Mouse (Mus musculus) intestine, embryonic 16.5 days (tissue): ENCODE data around the gene Efna4. TPM values are rescaled to one million over a fixed set of nuclear protein-coding genes. Genes with fewer than 3 reads are reported as not detected.
A peak's percentile ranks its signal among the peaks of the same experiment; 100 is the strongest.

Experiments
- ATAC-seq: fragments of 200-750 bp; cut with Nextera tagmentation; 2 replicates; pipeline ENCODE4 v1.8.0; 2017; ENCODE audit warnings: moderate TSS enrichment, moderate library complexity
- H3K27ac ChIP-seq: fragments of 300-500 bp; sonication (generic); 2 replicates; pipeline ENCODE4 v1.5.1; 2014; ENCODE audit warnings: mild to moderate bottlenecking, low read length
- H3K27me3 ChIP-seq: fragments of 300-500 bp; sonication (generic); replicated peaks from 2 replicates; pipeline ENCODE4 v1.6.1; 2014; ENCODE audit warnings: low read length, control low read depth, mixed read lengths; ENCODE audit not compliant: control insufficient read depth, insufficient read depth
- H3K36me3 ChIP-seq: fragments of 300-500 bp; sonication (generic); 2 replicates; pipeline ENCODE4 v1.6.1; 2014; ENCODE audit warnings: low read length, control low read depth; ENCODE audit not compliant: control insufficient read depth, insufficient read depth
- H3K4me1 ChIP-seq: fragments of 300-500 bp; sonication (generic); 2 replicates; pipeline ENCODE4 v1.6.1; 2014; ENCODE audit warnings: low read length, control low read depth, mixed read lengths; ENCODE audit not compliant: control insufficient read depth, insufficient read depth
- H3K4me2 ChIP-seq: fragments of 300-500 bp; sonication (generic); 2 replicates; pipeline ENCODE4 v1.6.1; 2014; ENCODE audit warnings: low read depth, low read length, control low read depth
- H3K4me3 ChIP-seq: fragments of 300-500 bp; sonication (generic); 2 replicates; pipeline ENCODE4 v1.5.1; 2014; ENCODE audit warnings: mild to moderate bottlenecking, low read length
- H3K9ac ChIP-seq: fragments of 300-500 bp; sonication (generic); 2 replicates; pipeline ENCODE4 v1.6.1; 2014; ENCODE audit warnings: low read depth, low read length
- H3K9me3 ChIP-seq: fragments of 300-500 bp; sonication (generic); 2 replicates; pipeline ENCODE4 v1.6.1; 2016; ENCODE audit warnings: low read length, control low read depth; ENCODE audit not compliant: control insufficient read depth
- WGBS: fragments of 180-500 bp; shearing (Covaris S2); extraction: QIAGEN DNeasy Blood & Tissue Kit; methylation state at CpG from one replicate; pipeline ENCODE4 v1.1.7; 2014; 5-methylcytosine and 5-hydroxymethylcytosine counted together
- polyA plus RNA-seq: library from polyadenylated mRNA; unstranded; fragments of >200 nt; fragmentation: Nextera tagmentation; extraction: Ambion mirVana; gene quantifications from 2 replicates; pipeline ENCODE4 v1.2.1, GENCODE M21; 2015

Efna4 gene
- polyA plus RNA-seq: 12.1 and 14.1 TPM in 2 replicates

- WGBS: under 1% methylated on average over 44 of the region's 44 CpGs
- H3K27me3 ChIP-seq: no peaks in the 10 kb centered on the region
- peak within 1 kb of the TSS; percentile 83 for H3K4me2 ChIP-seq
- H3K9me3 ChIP-seq: no peaks in the 10 kb centered on the region
- ATAC-seq: peak; percentile 80
- peaks cover 9% of the 10 kb centered on the region; the same call in 1 of the 2 replicates for H3K36me3 ChIP-seq
- peak within 1 kb of the TSS; percentile 92 for H3K9ac ChIP-seq
- H3K27ac ChIP-seq: peak within 1 kb of the TSS; percentile 91
- peak within 1 kb of the TSS; percentile 85 for H3K4me3 ChIP-seq
- H3K4me1 ChIP-seq: peaks cover 40% of the 10 kb centered on the region
Observed at GRCm38 (mm10) chr3:89337721-89338578, at the start of gene Efna4. Efna4 (minus strand) TSS chr3:89338028.

DNA sequence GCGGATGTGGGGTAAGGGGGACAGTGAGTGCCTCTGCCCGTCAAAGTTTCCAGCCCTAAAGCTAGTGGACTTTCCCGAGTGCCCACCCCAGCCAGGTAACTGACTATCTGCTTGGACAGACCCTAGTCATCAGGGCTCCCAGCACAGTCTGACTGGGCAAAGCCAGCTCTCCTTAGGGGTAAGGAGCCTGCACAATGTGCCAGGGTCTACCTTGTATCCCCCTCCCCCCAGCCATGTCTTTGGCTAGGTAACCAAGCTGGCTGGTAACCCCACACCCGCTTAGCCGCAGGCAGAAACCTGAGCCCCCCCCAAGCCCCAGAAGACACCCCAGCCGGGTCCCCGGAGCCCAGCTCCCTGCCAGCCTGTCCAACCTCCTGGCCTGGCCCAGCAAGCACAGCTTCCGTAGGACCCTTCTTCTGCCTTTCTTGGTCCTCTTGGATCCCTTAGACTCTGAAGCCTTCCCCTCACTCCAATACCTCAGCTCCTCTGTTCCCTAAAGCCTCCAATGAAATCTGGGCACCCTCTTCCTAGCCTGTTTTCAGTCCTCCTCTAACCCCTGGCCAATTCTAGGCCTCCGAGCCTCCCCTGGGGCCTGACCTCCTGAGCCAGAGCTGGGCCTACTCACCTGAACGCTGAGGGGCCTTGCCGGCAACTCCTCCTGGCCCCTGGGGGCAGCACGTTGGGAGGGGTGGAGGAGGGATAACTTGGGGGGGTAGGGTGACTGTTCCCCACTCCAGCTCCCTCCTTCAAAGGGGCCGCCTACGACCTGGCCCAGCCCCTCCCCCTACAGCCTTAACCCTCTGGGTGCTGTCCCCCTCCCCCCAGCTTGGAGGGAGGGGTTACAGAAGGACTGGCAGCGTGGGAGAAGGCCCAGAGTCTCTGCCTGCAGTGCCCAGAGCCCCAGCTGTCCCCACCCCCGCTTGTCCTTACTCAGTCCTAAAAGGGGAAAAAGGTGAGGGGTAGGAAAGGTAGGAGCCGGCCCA is 48.9 kb upstream of the Efna4 start:
- 0 out of 2 replicates have a peak, but pooled peaks cover 2% of the 10 kb centered on the region for H3K36me3 ChIP-seq
- peak overlapping the region; percentile 90 for H3K27ac ChIP-seq
- peak overlapping the region; percentile 59 for H3K4me2 ChIP-seq
- ATAC-seq: no peak
- H3K4me1 ChIP-seq: peaks cover 61% of the 10 kb centered on the region
- 54% methylated on average over 17 of the region's 17 CpGs for WGBS
- H3K4me3 ChIP-seq: peak overlapping the region; percentile 38
- H3K9me3 ChIP-seq: no peaks in the 10 kb centered on the region
- H3K9ac ChIP-seq: peak overlapping the region; percentile 57
- no peaks in the 10 kb centered on the region for H3K27me3 ChIP-seq

- Histone ChIP-seq H3K4me2 (no peak overlapping the region), H3K36me3 (peaks cover 4% of the 10 kb centered on the region; the same call in 1 of the 2 replicates), H3K4me3 (no peak overlapping the region), H3K9me3 (no peaks in the 10 kb centered on the region), H3K27me3 (no peaks in the 10 kb centered on the region), H3K27ac (no peak overlapping the region), H3K4me1 (peaks cover 49% of the 10 kb centered on the region), H3K9ac (peak overlapping the region; percentile 42; the same call in 1 of the 2 replicates)
- WGBS: 57% methylated on average over 11 of the region's 11 CpGs
- no peak for ATAC-seq
Observed at GRCm38 (mm10) chr3:89385451-89385850, 47.6 kb upstream of the Efna4 start.

- Histone ChIP-seq H3K4me3 (no peak overlapping the region), H3K27ac (no peak overlapping the region; the same call in 1 of the 2 replicates), H3K36me3 (peaks cover 4% of the 10 kb centered on the region; the same call in 1 of the 2 replicates), H3K9me3 (no peaks in the 10 kb centered on the region), H3K4me2 (no peak overlapping the region), H3K4me1 (peaks cover 41% of the 10 kb centered on the region), H3K27me3 (no peaks in the 10 kb centered on the region), H3K9ac (0 out of 2 replicates have a peak overlapping the region, but pooled peaks have one; percentile 22)
- 70% methylated on average over 12 of the region's 12 CpGs for WGBS
- ATAC-seq: no peak
Observed at GRCm38 (mm10) chr3:89384331-89385076, 46.7 kb upstream of the Efna4 start.

DNA sequence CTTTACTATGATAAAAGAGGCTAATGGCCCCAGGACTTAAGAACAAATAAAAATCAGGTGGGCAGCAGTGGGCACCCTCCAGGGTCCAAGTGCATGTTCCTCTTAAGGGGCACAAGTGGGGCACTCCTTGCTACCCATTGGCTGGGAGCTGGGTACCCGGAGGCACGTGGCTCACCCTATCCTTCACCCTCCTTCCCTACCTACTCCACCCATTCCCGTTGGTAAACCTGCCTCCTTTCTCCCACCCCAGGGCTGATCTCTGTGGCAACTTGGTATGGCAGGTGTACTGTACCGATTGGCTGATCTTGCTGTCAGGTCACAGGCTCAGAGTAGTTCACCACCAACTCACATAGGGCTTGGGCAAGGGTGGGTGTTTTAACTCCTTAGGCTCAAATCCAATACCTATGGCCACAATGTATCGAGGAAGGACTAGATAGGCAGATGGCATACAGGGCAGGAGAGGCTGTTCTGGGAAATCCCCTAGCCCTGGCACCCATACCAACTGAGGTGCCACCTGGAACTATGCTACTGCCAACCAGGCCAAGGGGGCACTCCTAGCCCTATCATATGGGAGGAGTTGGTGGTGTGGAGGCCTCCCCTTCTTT is 45.9 kb upstream of the Efna4 start:
- ATAC-seq: no peak
- Histone ChIP-seq H3K9ac (no peak overlapping the region), H3K27ac (no peak overlapping the region), H3K27me3 (no peaks in the 10 kb centered on the region), H3K4me3 (no peak overlapping the region), H3K36me3 (peaks cover 4% of the 10 kb centered on the region; the same call in 1 of the 2 replicates), H3K9me3 (no peaks in the 10 kb centered on the region), H3K4me2 (no peak overlapping the region), H3K4me1 (peaks cover 41% of the 10 kb centered on the region)
- WGBS: 76% methylated on average over 5 of the region's 5 CpGs

- H3K4me2 ChIP-seq: no peak overlapping the region
- H3K4me3 ChIP-seq: no peak overlapping the region
- no peaks in the 10 kb centered on the region for H3K27me3 ChIP-seq
- no peak for ATAC-seq
- peaks cover 49% of the 10 kb centered on the region for H3K4me1 ChIP-seq
- H3K9me3 ChIP-seq: no peaks in the 10 kb centered on the region
- no peak overlapping the region for H3K9ac ChIP-seq
- H3K27ac ChIP-seq: no peak overlapping the region
- WGBS: 74% methylated on average over 5 of the region's 5 CpGs
- H3K36me3 ChIP-seq: peaks cover 4% of the 10 kb centered on the region; the same call in 1 of the 2 replicates
Observed at GRCm38 (mm10) chr3:89382950-89383349, 45.1 kb upstream of the Efna4 start.

GRCm38 (mm10) chr3:89382033-89382882 is 44.4 kb upstream of the Efna4 start:
- peaks cover 49% of the 10 kb centered on the region for H3K4me1 ChIP-seq
- no peak overlapping the region for H3K27ac ChIP-seq
- ATAC-seq: no peak
- WGBS: 85% methylated on average over 9 of the region's 9 CpGs
- no peaks in the 10 kb centered on the region for H3K9me3 ChIP-seq
- H3K36me3 ChIP-seq: peaks cover 4% of the 10 kb centered on the region; the same call in 1 of the 2 replicates
- H3K4me3 ChIP-seq: no peak overlapping the region
- H3K4me2 ChIP-seq: no peak overlapping the region
- no peaks in the 10 kb centered on the region for H3K27me3 ChIP-seq
- no peak overlapping the region for H3K9ac ChIP-seq

DNA sequence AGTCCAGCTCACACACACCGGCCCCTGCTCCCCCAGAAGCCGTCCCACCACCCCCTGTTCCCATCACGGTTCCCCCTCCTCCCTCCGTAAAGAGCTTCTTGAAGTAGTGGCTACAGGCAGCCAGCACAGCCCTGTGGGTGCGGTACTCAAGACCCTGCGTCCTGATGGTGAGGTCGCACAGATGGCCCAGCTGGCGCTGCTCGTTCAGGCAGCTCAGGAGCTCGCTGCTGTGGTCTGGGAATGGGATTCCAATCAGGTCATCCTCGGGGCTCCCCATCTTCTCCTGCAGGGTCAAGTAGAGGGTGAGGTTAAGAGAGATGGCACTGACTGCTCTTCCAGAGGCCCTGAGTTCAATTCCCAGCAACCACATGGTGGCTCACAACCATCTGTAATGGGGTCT is 43.4 kb upstream of the Efna4 start:
- Histone ChIP-seq H3K27ac (no peak overlapping the region), H3K4me2 (no peak overlapping the region), H3K36me3 (peaks cover 4% of the 10 kb centered on the region; the same call in 1 of the 2 replicates), H3K9me3 (no peaks in the 10 kb centered on the region), H3K27me3 (no peaks in the 10 kb centered on the region), H3K4me1 (peaks cover 39% of the 10 kb centered on the region), H3K4me3 (no peak overlapping the region), H3K9ac (no peak overlapping the region)
- WGBS: 77% methylated on average over 11 of the region's 11 CpGs
- ATAC-seq: no peak
